Mouse (Mus musculus) ES-Bruce4 (cell line): ENCODE measurements around the gene Arpc3.

Experiments
- CTCF ChIP-seq: IDR thresholded peaks from one replicate; pipeline ENCODE4 v1.8.1; 2011; ENCODE audit warnings: low read depth, low read length
- POLR2A ChIP-seq: IDR thresholded peaks from one replicate; pipeline ENCODE4 v1.8.1; 2011; ENCODE audit warnings: low read length; ENCODE audit not compliant: insufficient read depth

DNA sequence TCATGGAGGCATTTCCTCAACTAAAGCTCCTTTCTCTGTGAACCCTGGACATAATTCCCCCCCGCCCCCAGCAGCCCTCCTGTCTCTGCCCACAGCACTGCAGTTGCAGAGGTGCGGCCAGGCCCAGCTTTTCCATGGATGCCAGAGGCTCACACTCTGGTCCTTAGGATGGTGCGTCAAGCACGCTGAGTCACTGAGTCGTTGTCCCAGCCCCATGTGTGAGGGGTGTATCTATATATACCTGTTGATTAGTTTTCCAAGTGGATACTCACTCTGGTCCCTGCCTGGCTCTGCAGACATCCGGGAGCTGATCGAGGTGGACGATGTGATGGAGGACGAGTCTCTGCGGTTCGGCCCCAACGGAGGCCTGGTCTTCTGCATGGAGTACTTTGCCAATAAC, 13.5 kb upstream of the Arpc3 start:
- TF ChIP-seq POLR2A (no peak), CTCF (no peak)
